Mouse (Mus musculus) gastrocnemius, adult 18-20 months (tissue): ENCODE results near the gene Elobl. TPM values are rescaled to one million over a fixed set of nuclear protein-coding genes. Genes with fewer than 3 reads are reported as not detected.
"Not testable (repeated sequence)": the region's sequence is repeated elsewhere in the genome, so short reads cannot be mapped to it uniquely, and the experiment has no call there.

Experiments used
- DNase-seq: peaks from one replicate; pipeline ENCODE4 v3.0.0; 2021; ENCODE audit warnings: low spot score
- long read RNA-seq, 2 experiments: library from polyadenylated mRNA; stranded (forward); transcript quantifications; one replicate each; pipeline ENCODE4 v2.0.0; 2021
- total RNA-seq, 2 experiments: library from RNA; stranded (reverse); gene quantifications; 2 replicates each; pipeline ENCODE4 v1.2.3; 2021

Gene Elobl
- total RNA-seq, result not detected
- long read RNA-seq, experiment 1, result 0 reads
- long read RNA-seq, experiment 2, result 0 reads

DNA sequence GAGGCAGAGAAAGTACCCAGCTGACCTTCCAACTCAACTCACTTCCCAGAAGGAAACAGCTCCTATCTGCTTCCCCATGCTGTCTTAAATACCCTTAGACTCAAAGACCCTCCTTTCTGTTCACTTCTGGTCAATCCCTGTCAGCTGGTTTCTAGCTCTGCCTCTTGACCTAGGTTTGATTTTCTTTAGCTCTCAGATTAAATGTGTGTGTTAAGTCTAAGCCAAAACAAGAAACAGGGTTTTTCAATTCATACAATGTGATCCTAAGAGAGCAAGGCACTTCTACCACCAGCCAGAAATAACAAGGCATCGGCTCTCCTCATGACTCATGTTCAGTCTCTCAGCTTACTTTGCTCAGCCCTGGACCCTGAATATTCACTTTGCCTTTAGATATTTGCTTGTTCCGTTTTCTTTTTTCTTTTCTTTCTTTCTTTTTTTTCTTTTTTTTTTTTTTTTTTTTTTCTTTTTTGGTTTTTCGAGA lies at the start of gene Elobl:
Gene Elobl (minus strand): TSS at position 51 of the 481 bp plus-strand sequence.
- DNase-seq, result no peak

GRCm38 (mm10) chr11:89012241-89012640 lies 45.5 kb upstream of the Elobl start:
- no peak for DNase-seq

GRCm38 (mm10) chr11:89009496-89009895 lies 42.8 kb upstream of the Elobl start:
- no peak for DNase-seq

DNA sequence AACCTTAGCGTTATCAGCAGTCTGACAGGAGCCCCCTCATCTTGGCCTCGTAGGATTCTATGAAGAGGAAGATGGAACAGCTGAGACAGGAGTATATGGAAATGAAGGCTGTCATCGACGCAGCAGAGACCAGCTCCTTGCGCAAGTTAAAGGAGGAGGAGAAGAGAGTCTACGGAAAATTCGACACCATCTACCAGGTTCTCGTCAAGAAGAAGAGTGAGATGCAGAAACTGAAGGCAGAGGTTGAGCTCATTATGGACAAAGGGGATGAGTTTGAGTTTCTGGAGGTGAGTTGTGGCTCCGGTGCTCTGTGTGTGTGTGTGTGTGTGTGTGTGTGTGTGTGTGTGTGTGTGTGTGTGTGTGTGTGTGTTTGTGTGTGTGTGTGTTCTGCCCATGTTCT lies 42.3 kb upstream of the Elobl start:
- DNase-seq, result no peak

DNA sequence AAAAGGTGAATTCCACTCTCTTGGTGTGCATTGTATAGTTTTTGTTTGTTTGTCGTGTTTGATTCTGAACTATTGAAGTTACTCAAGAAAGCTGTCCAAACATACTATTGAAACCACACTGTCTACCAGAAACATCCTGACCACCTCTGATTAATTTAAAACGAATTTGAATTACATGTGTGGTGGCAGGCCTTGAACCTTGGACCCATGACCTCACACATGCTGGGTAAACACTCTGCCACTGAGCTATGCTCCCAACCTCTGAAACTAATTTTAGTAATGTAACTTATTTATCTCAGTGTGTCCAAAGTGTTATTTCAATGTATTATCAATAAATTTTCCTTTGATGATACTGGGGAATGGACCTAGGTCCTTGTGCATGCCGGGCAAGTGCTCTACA lies 40.9 kb upstream of the Elobl start:
- no peak for DNase-seq

DNA sequence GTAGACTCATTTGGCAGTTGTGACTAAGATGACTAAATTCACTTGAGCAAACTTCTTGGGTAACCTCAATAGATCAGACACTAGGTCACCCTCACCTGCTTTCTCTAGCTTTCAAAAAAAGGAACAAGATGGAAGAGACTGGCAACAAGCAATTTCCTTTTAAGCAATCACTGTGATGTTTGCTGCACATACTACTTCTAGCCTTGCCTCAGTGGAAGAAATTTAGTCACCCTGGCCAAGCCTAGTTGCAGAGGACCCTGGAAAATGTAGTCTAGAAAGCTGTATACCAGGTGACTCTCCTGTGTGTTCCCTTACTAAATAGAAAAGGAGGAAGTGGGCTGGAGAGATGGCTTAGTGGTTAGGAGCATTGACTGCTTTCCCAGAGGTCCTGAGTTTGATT lies 39.7 kb upstream of the Elobl start:
- no peak for DNase-seq

GRCm38 (mm10) chr11:89005473-89005872 lies 38.7 kb upstream of the Elobl start:
- DNase-seq, result no peak

DNA sequence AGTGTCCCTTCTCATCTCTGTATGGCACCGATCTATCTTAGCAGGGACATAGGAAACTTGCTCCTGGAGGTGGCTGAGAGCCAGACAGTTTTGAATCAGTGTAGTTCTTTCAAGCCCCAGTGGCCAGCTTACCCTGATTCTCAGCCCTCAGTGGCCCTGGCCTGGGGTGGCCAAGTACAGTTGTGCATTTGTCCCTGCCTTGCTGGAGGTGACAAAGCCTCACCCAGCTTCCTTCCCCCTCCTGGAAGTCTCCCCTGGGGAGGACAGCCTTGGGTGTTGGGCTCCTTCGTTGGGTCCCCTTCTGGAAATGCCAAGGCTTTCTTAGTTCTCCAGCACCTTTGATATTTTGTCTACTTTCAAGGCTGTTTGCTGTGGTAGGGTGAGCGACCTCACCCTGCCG lies 37.0 kb upstream of the Elobl start:
- no peak for DNase-seq

DNA sequence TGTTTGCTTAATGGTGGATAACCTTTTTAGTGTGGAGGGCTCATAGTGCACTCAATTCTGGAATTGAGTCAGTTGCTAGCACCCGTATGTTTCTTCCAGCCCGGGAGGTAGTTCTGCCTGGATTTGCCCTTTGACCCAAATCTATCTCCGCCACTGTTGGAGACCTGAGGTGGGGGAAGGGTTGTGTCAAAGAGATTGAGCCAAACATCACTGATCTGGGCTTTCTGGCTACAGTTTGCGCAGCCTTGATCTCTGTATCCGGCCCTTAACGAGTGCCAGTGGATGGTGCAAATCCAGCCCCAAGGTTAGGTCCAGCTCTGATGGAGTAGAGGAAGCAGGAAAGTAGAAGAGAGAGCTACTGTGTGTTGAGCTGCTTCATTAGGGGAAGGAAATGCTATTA lies 36.3 kb upstream of the Elobl start:
- DNase-seq, result no peak

DNA sequence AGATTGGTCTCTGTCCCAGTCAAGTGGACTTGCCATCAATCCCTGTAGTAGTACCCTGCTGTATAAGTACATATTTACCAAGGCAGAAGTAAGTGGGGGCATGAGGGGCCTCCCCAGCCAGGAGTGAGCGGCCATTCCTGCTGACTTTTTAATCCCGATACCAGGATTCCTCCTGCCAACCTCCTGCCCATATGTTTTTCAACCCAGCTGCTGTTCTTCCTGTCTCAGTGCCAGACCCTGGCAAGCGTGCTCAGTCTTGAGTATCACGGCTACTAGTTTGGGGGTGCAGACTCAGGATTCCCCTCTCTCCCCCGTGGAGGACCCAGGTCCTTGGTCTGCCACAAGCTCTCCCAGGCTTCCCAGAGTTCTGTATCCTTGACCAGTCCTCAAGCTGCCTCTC lies 35.9 kb upstream of the Elobl start:
- DNase-seq, result no peak

DNA sequence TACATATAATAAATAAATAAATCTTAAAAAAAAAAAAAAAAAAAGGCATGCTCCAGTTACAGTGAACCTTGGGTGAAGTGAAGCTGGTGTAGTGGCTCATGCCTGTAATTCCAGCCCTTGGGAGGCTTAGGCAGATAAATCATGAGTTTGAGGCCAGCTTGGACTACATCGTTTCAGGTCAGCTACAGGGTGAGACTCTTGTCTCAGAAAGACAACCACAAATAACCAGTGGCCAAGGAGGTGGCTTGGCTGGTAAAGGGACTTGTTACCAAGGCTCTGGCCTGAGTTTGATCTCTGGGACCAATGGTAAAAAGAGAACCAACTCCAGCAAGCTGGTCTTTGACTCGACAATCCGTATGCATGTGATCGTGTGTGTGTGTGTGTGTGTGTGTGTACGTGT lies 35.3 kb upstream of the Elobl start:
- no peak for DNase-seq

- no peak for DNase-seq
Observed at GRCm38 (mm10) chr11:89001569-89001968, 34.8 kb upstream of the Elobl start.

GRCm38 (mm10) chr11:89000527-89000819 lies 33.7 kb upstream of the Elobl start:
- DNase-seq, result no peak

- DNase-seq, result no peak
Observed at GRCm38 (mm10) chr11:88999723-89000526, 33.2 kb upstream of the Elobl start.

DNA sequence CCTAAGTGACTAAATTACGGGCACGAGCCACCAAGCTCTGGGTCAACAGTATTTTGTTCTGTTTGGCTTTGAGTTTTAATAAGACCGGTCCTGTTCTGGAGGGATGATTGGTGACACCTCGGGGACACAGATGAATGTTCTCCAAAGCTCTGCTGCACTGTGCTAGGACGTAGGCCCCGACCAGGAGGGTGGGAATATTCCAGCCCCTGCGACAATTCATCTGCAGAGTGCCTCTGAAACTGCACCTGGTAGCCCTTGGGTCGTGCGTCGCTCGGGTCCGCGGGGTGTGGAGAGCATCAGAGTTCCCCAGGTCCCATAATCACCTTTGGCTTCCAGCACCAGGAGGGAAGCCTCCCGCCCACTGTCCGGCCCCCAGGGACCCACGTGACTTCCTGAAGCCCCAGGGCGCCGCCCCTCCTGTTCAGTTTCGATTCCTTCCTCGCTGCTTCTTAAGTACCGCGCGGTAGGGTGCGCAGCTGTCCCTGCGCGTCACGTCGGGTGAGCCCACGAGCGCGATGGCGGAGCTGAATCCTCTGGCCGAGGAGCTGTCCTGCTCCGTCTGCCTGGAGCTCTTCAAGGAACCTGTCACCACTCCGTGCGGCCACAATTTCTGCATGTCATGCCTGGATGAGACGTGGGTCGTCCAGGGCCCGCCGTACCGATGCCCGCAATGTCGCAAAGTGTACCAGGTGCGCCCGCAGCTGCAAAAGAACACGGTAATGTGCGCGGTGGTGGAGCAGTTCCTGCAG lies 32.4 kb upstream of the Elobl start, which contains the start of gene Trim25:
Gene Trim25 (plus strand): TSS at position 403 of the 749 bp plus-strand sequence.
- peak; percentile 94 for DNase-seq

GRCm38 (mm10) chr11:88998406-88998805 lies 31.7 kb upstream of the Elobl start:
- no peak for DNase-seq

DNA sequence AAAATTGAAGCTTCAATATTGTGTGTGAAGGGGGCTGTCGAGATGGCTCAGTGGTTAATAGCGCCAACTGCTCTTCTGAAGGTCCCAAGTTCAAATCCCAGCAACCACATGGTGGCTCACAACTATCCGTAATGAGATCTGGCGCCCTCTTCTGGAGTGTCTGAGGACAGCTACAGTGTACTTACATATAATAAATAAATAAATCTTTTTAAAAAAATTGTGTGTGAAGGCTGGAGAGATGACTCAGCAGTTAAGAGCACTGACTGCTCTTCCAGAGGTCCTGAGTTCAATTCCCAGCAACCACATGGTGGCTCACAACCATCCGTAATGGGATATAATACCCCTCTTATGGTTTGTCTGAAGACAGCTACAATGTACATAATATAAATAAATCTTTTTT lies 30.6 kb upstream of the Elobl start:
- not testable (repeated sequence) for DNase-seq

DNA sequence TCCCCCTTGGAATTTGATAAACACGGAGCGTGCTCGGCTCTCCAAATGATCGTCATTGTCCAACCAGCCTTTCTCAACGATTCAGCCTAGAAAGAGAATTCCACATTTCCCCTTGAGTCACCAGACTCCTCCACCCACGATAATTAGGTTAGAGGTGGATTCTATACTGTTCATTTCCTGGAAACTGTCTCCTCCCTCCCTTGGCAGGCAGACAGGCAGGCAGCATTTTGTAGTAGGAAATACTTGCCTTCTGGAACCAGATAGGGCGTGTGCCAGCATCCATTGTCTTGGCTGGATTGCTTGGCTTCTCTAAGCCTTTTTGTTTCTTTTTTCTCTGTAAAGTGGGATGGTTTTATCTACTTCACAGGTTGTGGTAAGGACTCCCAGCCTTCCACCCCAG lies 29.7 kb upstream of the Elobl start:
- peak; percentile 14 for DNase-seq

DNA sequence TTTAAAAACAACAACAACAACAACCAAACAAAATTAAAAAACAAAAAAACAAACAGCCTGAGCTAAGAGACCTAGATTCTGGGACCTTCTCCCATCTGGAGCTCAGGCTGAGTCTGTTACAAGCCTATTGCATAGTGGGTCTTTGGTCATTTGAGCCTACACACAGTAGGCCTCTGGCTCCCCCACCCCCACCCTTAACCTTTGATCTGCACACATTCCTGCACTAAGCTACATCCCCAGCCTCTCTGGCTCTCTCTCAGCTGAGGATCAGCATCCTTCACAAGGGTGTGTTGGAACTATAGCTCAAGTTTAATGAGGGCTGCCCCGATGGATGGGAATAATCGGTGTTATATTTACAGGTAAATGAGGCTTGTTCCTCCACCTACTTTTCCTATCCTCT lies 28.9 kb upstream of the Elobl start:
- DNase-seq, result no peak

DNA sequence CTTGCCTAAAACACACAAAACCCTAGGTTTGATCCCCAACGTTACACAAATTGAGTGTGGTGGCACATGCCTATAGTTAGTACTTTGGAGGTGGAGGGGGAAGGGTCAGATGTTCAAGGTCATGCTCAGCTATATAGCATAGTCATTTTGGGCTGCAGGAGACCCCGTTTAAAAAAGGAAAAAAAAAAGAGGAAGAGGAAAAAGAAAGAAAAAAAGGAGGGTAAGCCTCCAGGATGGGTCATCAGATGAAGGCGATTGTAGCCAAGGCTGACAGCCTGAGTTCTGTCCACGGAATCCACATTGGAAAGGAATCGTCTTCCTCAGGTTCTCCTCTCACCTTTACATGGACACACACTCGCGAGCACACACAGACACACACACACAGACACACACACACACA lies 27.8 kb upstream of the Elobl start:
- DNase-seq, result no peak

GRCm38 (mm10) chr11:88993625-88994024 lies 26.9 kb upstream of the Elobl start:
- DNase-seq, result peak; percentile 60

DNA sequence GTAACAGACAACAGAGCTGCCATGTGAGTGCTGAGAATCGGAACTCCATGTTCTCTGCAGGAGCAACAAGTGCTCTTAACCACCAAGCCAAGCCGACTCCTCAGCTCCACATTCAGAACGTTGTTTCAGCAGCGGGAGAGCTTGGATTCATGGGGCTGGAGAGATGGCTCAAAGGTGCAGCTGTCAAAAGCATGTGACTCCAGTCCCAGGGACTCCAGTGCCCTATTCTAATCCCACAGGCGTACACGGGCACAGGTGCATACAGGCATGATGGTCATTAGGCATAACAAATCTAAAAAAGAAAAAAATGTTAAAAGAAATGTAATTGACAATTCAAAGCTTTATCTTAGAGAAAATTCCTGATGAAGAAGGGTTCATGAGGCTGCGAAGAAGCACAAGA lies 26.5 kb upstream of the Elobl start:
- no peak for DNase-seq

DNA sequence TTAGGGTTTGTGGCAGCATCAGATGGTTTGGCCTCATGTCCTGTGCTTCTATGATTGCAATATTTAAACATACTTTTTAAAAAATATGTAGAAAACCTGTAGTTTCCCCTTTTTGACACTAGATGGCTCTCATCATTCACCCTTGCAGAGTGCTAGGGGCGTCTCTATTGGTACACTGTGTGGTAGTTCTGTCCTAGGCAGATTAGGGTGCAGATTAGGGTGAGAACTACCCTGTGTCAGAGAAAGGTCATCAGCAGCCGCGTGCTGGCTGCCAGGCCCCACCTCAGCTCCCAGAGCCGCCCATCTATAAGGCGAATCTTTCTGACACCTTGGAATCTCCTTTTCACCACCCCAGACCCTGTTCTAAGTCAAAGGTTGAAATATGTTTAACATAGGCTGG lies 22.8 kb upstream of the Elobl start:
- no peak for DNase-seq
